Mouse (Mus musculus) lung, adult 2 months (tissue): ENCODE measurements around the gene P3h2.

Source experiments
- CTCF ChIP-seq: fragments of 200-500 bp; IDR thresholded peaks from 2 replicates; pipeline ENCODE4 v1.5.1; 2011; ENCODE audit warnings: mild to moderate bottlenecking, low read length, control low read depth; ENCODE audit not compliant: insufficient read depth
- POLR2A ChIP-seq: fragments of 200-500 bp; IDR thresholded peaks from 2 replicates; pipeline ENCODE4 v1.6.1; 2011; ENCODE audit warnings: low read depth, mild to moderate bottlenecking, control low read depth, low read length, borderline replicate concordance; ENCODE audit errors: extremely low read depth

- no peak for TF ChIP-seq CTCF
- TF ChIP-seq POLR2A: no peak
Observed at GRCm38 (mm10) chr16:26035525-26035924, 70.1 kb downstream of the P3h2 start.
